Mouse (Mus musculus) embryo, embryonic 11 days (tissue): ENCODE data around the gene Cfap126.

Experiments
- DNase-seq: peaks from one replicate; pipeline ENCODE4 v3.0.0-alpha.2; 2015

Cfap126 gene

GRCm38 (mm10) chr1:171096110-171096964 lies 17.4 kb upstream of the Cfap126 start:
- DNase-seq, result peak; percentile 30

DNA sequence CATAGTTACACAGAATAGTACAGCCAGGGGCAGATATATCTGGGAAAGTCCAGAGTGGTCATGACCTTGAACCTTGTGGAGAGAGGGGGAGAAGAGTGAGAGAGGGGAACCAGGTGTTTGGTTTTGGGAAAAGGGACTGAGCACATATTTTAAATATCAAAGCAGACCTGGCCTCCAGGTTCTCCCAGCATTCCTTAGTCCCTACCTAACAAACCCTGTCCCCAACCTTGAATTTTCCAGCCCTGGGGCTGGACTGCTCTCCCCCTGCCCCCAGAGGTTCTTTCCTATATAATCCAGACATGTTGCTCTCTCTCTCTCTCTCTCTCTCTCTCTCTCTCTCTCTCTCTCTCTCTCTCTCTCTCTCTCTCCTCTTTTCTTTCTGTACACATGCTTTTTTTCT lies 16.6 kb upstream of the Cfap126 start:
- no peak for DNase-seq

- DNase-seq, result no peak
Observed at GRCm38 (mm10) chr1:171097612-171098011, 16.1 kb upstream of the Cfap126 start.

DNA sequence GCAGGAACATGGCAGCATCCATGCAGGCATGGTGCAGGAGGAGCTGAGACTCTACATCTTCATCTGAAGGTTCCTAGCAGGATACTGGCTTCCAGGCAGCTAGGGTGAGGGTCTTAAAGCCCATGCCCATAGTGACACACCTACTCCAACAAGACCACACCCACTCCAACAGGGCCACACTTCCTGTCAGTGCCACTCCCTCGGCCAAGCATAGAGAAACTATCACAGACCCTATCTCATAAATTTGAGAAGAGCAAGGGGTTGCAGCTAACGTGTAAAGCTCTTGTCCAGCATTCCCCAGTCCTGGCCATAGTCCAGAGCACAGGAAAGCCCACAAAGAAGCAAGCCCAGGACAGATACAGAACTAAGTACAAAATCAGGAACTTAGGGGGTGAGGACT lies 12.7 kb upstream of the Cfap126 start:
- no peak for DNase-seq

GRCm38 (mm10) chr1:171101733-171102546 lies 11.8 kb upstream of the Cfap126 start:
- DNase-seq, result peak; percentile 83

- peak; percentile 88 for DNase-seq
Observed at GRCm38 (mm10) chr1:171102547-171103177, 11.1 kb upstream of the Cfap126 start.

- peak; percentile 73 for DNase-seq
Observed at GRCm38 (mm10) chr1:171103179-171103840, 10.4 kb upstream of the Cfap126 start.

DNA sequence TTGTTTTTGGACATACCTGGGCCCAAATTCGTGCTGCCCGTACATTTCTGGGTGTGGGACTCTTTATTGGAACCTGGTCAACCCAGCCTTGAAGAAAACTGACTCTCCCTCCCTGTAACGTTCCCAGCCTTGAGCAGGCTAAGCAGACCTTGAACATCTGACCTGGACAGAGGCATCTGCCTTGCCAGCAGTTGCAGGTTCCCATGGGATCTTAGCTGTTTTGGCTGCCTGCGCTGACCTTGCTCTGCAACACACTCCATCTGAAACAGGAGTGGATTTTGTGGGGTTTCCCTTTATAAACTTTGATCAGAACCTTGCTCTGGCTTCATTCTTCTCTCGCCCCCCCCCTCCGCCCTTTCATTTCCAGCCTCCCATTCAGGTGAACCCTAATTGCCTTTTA lies 8.5 kb upstream of the Cfap126 start:
- DNase-seq, result no peak

DNA sequence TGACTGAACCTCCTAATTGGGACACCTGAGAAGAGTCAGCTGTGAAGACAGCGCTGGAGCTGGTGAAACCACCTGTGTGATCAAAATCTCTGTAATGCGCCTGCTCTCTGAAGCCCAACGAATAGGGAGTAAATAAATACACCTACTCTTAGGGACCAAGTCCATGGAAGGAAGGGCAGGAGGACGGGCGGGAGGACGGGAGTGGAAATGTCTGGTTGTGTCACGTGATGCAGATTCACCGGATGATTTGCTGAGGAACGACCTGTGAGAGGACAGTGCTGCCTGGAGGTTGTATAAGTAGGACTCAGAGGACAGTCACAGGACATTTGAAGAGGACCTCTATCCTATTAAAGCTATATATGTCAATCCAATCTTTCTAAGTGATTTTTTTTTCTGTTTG lies 4.1 kb upstream of the Cfap126 start:
- DNase-seq, result peak; percentile 24

- no peak for DNase-seq
Observed at GRCm38 (mm10) chr1:171110659-171111019, 3.1 kb upstream of the Cfap126 start.

DNA sequence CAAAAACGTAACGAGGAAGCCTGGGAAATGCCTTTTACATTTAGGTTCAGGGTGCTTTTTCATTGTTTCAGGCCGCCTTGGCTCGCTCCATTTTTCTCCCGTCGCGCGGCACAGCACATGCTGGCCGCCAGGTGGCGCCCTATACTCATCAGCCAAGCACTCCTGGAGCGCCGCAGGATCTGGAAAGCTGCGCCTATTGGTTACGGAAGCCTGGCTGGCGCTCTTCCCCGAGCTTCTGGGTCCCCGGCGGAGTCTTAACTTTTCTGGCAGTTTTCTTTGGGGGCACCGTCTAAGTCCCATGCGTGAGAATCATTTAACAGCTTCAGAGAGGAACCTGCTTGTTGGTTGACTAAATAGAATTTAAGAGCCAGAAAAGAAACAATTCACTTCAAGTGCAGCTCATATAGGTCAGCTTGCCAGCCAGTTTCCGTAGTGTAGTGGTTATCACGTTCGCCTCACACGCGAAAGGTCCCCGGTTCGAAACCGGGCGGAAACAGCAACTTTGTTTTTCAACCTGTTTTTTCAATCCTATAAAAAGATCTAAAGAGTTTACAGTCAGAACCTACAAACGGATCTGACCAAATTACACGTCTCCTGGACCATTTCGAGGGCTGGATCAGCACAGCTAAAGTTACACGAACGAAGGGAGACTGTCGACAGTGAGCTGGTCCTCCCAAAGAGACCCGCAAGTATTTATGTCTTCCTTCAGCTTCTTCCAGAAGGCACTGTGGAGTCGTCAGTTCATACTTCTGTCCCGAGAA lies 2.5 kb upstream of the Cfap126 start:
- DNase-seq, result peak; percentile 96

GRCm38 (mm10) chr1:171111781-171112575 lies 1.7 kb upstream of the Cfap126 start:
- peak; percentile 84 for DNase-seq

GRCm38 (mm10) chr1:171112986-171113385 lies 732 bp upstream of the Cfap126 start:
- no peak for DNase-seq

DNA sequence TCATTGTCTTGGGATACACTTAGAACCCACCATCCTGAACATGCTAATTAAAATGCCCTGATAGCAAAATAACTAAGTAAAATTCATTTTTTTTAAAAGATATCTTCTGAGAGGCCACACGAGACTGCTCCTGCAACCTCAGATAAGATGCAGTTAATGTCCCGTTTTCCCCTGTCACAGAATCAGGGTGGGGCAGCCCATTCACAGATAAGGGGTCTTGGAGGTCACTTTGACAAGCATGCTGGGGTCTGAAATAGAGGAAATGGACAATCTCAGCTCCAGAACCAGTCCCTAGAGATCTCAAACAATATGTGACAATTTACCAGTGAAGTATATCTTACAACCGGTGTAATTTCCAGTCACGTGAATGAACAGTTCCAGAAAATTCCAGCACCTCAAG lies 2.6 kb downstream of the Cfap126 start:
- no peak for DNase-seq

DNA sequence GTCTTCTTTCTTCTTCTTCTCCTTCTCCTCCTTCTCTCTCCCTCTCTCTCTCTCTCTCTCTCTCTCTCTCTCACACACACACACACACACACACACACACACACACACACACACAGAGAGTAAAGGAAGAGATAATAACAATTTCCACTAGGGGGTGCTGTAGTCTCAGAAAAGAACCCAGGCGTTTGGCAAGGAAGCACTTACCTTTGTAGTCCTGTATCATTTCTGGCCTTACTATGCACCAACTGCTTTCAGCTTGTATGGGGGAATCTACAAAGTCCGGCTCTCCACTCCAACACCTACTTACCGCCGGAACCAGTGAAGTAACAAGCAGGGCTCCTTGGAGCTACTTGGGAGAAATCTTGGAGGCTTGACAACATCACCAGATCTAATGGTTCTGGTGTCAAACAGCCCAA lies 4.6 kb downstream of the Cfap126 start:
- DNase-seq, result peak; percentile 84

DNA sequence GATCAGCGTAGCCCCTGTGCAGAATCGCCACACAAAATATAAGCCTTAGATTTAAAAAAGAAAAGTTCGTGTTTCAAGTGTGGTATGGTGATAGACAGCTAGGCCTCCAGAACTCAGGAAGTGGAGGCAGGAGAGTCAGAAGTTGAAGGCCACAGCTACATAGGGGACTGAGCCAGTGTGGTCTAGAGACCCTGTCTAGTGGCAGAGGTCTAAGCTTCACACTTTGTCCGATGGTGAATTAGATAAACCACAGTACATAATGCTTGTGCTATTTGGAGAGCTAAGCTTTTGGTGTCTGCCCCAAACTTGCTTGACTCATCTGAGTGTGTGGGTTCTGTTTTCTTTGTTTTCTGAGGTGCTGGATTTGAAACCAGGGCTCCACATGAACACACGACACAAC lies 5.3 kb downstream of the Cfap126 start:
- no peak for DNase-seq

GRCm38 (mm10) chr1:171119405-171119804 lies 5.7 kb downstream of the Cfap126 start:
- DNase-seq, result no peak

DNA sequence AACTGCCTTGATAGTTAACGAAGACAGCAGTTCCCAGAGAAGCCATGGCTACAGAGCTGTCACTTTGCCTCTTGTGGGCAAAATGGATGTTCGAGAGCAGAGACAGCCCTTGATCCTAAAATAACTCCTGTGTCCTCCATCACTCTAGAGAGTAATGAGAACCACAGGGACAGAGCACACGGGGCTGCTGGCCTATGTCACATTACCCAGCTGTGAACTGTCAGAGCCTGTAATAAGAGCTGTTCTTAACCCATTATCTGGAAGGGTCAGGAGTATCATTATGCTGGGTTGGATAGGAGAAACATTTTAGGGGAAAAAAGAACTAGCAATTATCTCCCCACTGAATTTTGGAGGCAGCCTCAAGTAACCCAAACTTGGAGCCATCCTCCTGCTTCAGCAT lies 7.2 kb downstream of the Cfap126 start:
- DNase-seq, result no peak

DNA sequence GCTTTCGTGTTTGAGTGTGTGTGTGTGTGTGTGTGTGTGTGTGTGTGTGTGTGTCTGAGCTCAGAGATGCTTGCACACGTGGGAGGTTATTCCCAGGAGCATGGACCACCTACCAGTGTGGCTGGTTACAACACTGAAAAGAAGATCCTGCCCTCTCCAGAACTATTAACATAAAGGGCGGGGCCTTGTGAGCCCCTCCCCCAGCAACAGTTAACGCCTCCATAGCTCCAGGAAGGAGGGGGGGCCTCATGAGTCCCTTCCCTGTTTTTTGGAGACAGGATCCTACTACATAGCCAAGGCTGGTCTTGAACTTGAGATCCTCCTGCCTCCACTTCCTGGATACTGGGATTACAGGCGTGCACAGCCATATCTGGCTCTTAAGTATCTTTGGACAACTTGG lies 8.1 kb downstream of the Cfap126 start:
- no peak for DNase-seq

- peak; percentile 28 for DNase-seq
Observed at GRCm38 (mm10) chr1:171122932-171123331, 9.2 kb downstream of the Cfap126 start.

- no peak for DNase-seq
Observed at GRCm38 (mm10) chr1:171124398-171124797, 10.7 kb downstream of the Cfap126 start.
